Mouse (Mus musculus) limb, embryonic 12.5 days (tissue): Measurements from ENCODE around the gene Asic2. TPM values are rescaled to one million over a fixed set of nuclear protein-coding genes. Genes with fewer than 3 reads are reported as not detected.

Source experiments
- ATAC-seq: fragments of 200-750 bp; cut with Nextera tagmentation; 2 replicates; pipeline ENCODE4 v1.8.0; 2017; ENCODE audit warnings: low read depth, moderate TSS enrichment; ENCODE audit not compliant: insufficient number of reproducible peaks, insufficient read depth, low FRiP score, low TSS enrichment
- H3K27ac ChIP-seq: fragments of 300-500 bp; sonication (generic); 2 replicates; pipeline ENCODE4 v1.5.1; 2016; ENCODE audit warnings: mild to moderate bottlenecking, moderate library complexity
- H3K27me3 ChIP-seq: fragments of 300-500 bp; sonication (generic); 2 replicates; pipeline ENCODE4 v1.6.1; 2016; ENCODE audit warnings: mild to moderate bottlenecking, moderate library complexity
- H3K36me3 ChIP-seq: fragments of 300-500 bp; sonication (generic); 2 replicates; pipeline ENCODE4 v1.6.1; 2016; ENCODE audit warnings: mild to moderate bottlenecking, moderate library complexity
- H3K4me1 ChIP-seq: fragments of 300-500 bp; sonication (generic); replicated peaks from 2 replicates; pipeline ENCODE4 v1.6.1; 2016
- H3K4me2 ChIP-seq: fragments of 300-500 bp; sonication (generic); 2 replicates; pipeline ENCODE4 v1.6.1; 2016; ENCODE audit warnings: mild to moderate bottlenecking, moderate library complexity
- H3K4me3 ChIP-seq: fragments of 300-500 bp; sonication (generic); replicated peaks from 2 replicates; pipeline ENCODE4 v1.5.1; 2016; ENCODE audit warnings: mild to moderate bottlenecking
- H3K9ac ChIP-seq: fragments of 300-500 bp; sonication (generic); replicated peaks from 2 replicates; pipeline ENCODE4 v1.6.1; 2016; ENCODE audit warnings: mild to moderate bottlenecking, moderate library complexity
- H3K9me3 ChIP-seq: fragments of 300-500 bp; sonication (generic); 2 replicates; pipeline ENCODE4 v1.6.1; 2016; ENCODE audit warnings: mild to moderate bottlenecking, moderate library complexity
- WGBS: fragments of 180-500 bp; shearing (Covaris S2); methylation state at CpG from one replicate; pipeline ENCODE4 v1.1.7; 2016; 5-methylcytosine and 5-hydroxymethylcytosine counted together
- polyA plus RNA-seq: library from polyadenylated mRNA; unstranded; fragments of >200 nt; fragmentation: Nextera tagmentation; extraction: Ambion mirVana; gene quantifications from 2 replicates; pipeline ENCODE4 v1.2.1, GENCODE M21; 2016

Gene Asic2
- polyA plus RNA-seq, 1 experiment from 2014 or later = 0.51 TPM

- 94% methylated on average over 3 of the region's 3 CpGs for WGBS
- H3K27ac ChIP-seq = no peak overlapping the region
- H3K4me3 ChIP-seq = no peak overlapping the region
- H3K9me3 ChIP-seq = no peaks in the 10 kb centered on the region
- no peaks in the 10 kb centered on the region for H3K36me3 ChIP-seq
- H3K4me2 ChIP-seq = no peak overlapping the region
- no peaks in the 10 kb centered on the region for H3K27me3 ChIP-seq
- no peaks in the 10 kb centered on the region for H3K4me1 ChIP-seq
- H3K9ac ChIP-seq = no peak overlapping the region
- no peak for ATAC-seq
Measured at GRCm38 (mm10) chr11:81419112-81419511, 549.1 kb downstream of the Asic2 start.

- Histone ChIP-seq H3K27ac (no peak overlapping the region), H3K4me2 (no peak overlapping the region), H3K27me3 (no peaks in the 10 kb centered on the region), H3K36me3 (no peaks in the 10 kb centered on the region), H3K9ac (no peak overlapping the region), H3K4me3 (no peak overlapping the region), H3K9me3 (no peaks in the 10 kb centered on the region), H3K4me1 (no peaks in the 10 kb centered on the region)
- WGBS = 89% methylated on average over 4 of the region's 4 CpGs
- no peak for ATAC-seq
Measured at GRCm38 (mm10) chr11:81418027-81418426, 550.2 kb downstream of the Asic2 start.

GRCm38 (mm10) chr11:81416319-81416718 is 551.9 kb downstream of the Asic2 start:
- H3K9ac ChIP-seq = no peak overlapping the region
- no peaks in the 10 kb centered on the region for H3K9me3 ChIP-seq
- H3K4me3 ChIP-seq = no peak overlapping the region
- no peak for ATAC-seq
- H3K36me3 ChIP-seq = no peaks in the 10 kb centered on the region
- 83% methylated on average over 6 of the region's 6 CpGs for WGBS
- no peak overlapping the region for H3K4me2 ChIP-seq
- no peaks in the 10 kb centered on the region for H3K4me1 ChIP-seq
- no peaks in the 10 kb centered on the region for H3K27me3 ChIP-seq
- H3K27ac ChIP-seq = no peak overlapping the region

DNA sequence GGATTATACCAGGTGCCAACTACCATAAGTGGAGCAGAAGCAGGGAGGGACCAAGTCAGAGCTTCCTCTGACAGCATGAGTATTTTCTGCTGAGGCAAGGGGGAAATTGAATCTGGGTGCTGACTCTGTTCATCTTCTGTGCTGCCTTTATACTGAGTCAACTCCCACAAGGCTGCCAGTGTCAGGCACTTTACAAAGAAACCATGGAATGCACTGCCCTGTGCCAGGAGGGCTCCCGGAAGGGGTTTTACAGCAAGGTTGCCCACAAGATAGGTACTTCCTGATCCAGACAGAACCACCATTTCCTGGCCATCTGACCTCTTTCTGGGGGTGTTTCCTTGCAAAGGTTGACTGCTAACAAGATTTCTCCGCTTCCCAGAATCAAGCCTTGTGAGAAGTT is 553.7 kb downstream of the Asic2 start:
- H3K9ac ChIP-seq = no peak overlapping the region
- no peak for ATAC-seq
- no peak overlapping the region for H3K4me2 ChIP-seq
- 90% methylated on average over 2 of the region's 2 CpGs for WGBS
- no peaks in the 10 kb centered on the region for H3K9me3 ChIP-seq
- H3K27ac ChIP-seq = no peak overlapping the region
- no peaks in the 10 kb centered on the region for H3K4me1 ChIP-seq
- H3K4me3 ChIP-seq = no peak overlapping the region
- no peaks in the 10 kb centered on the region for H3K27me3 ChIP-seq
- no peaks in the 10 kb centered on the region for H3K36me3 ChIP-seq

- no peaks in the 10 kb centered on the region for H3K4me1 ChIP-seq
- no peaks in the 10 kb centered on the region for H3K36me3 ChIP-seq
- peaks cover 1% of the 10 kb centered on the region; the same call in 1 of the 2 replicates for H3K9me3 ChIP-seq
- no peak overlapping the region for H3K4me2 ChIP-seq
- no peak overlapping the region for H3K27ac ChIP-seq
- WGBS = 75% methylated on average over 4 of the region's 4 CpGs
- no peak overlapping the region for H3K4me3 ChIP-seq
- H3K27me3 ChIP-seq = no peaks in the 10 kb centered on the region
- no peak overlapping the region for H3K9ac ChIP-seq
- no peak for ATAC-seq
Measured at GRCm38 (mm10) chr11:81411251-81411650, 557.0 kb downstream of the Asic2 start.

- Histone ChIP-seq H3K4me1 (peaks cover 3% of the 10 kb centered on the region; the same call in 1 of the 2 replicates), H3K4me2 (no peak overlapping the region), H3K9ac (no peak overlapping the region), H3K27ac (no peak overlapping the region), H3K27me3 (no peaks in the 10 kb centered on the region), H3K9me3 (peaks cover 3% of the 10 kb centered on the region; the same call in 1 of the 2 replicates), H3K36me3 (no peaks in the 10 kb centered on the region), H3K4me3 (no peak overlapping the region)
- WGBS = 92% methylated on average over 2 of the region's 2 CpGs
- no peak for ATAC-seq
Measured at GRCm38 (mm10) chr11:81405951-81406350, 562.3 kb downstream of the Asic2 start.

GRCm38 (mm10) chr11:81402263-81402662 is 566.0 kb downstream of the Asic2 start:
- WGBS = 90% methylated on average over 8 of the region's 8 CpGs
- H3K27me3 ChIP-seq = 0 out of 2 replicates have a peak, but pooled peaks cover 2% of the 10 kb centered on the region
- H3K36me3 ChIP-seq = no peaks in the 10 kb centered on the region
- no peak for ATAC-seq
- H3K4me2 ChIP-seq = no peak overlapping the region
- H3K27ac ChIP-seq = no peak overlapping the region
- H3K4me1 ChIP-seq = peaks cover 3% of the 10 kb centered on the region; the same call in 1 of the 2 replicates
- H3K4me3 ChIP-seq = no peak overlapping the region
- H3K9me3 ChIP-seq = peaks cover 3% of the 10 kb centered on the region; the same call in 1 of the 2 replicates
- no peak overlapping the region for H3K9ac ChIP-seq

GRCm38 (mm10) chr11:81392855-81393254 is 575.4 kb downstream of the Asic2 start:
- Histone ChIP-seq H3K36me3 (no peaks in the 10 kb centered on the region), H3K9ac (no peak overlapping the region), H3K27ac (no peak overlapping the region), H3K4me3 (no peak overlapping the region), H3K27me3 (0 out of 2 replicates have a peak, but pooled peaks cover 4% of the 10 kb centered on the region), H3K4me1 (peaks cover 11% of the 10 kb centered on the region), H3K4me2 (no peak overlapping the region), H3K9me3 (no peaks in the 10 kb centered on the region)
- WGBS = 24% methylated on average over 9 of the region's 9 CpGs
- no peak for ATAC-seq

DNA sequence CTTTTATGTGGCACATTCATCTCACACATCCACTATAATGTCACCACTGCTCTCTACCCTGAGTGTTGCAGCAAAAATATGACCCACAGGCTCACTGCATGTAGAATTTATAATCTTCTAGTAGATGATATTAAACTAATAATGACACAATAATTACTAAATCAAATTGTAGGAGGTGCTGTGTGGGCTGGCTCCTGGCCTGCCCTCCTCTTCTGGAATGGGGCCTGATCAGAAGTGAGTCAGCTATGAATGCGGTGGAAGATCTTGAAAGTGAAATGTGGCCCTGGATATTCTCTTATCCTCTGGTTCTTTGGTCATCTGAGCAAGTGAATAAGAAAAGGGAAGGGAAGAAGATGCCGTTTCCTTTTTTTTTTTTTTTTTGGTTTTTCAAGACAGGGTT is 582.1 kb downstream of the Asic2 start:
- WGBS = 71% methylated on average over 2 of the region's 2 CpGs
- Histone ChIP-seq H3K4me3 (no peak overlapping the region), H3K27me3 (0 out of 2 replicates have a peak, but pooled peaks cover 4% of the 10 kb centered on the region), H3K4me2 (no peak overlapping the region), H3K9me3 (no peaks in the 10 kb centered on the region), H3K4me1 (peaks cover 26% of the 10 kb centered on the region), H3K27ac (no peak overlapping the region), H3K36me3 (no peaks in the 10 kb centered on the region), H3K9ac (no peak overlapping the region)
- no peak for ATAC-seq

GRCm38 (mm10) chr11:81385547-81385946 is 582.7 kb downstream of the Asic2 start:
- H3K9ac ChIP-seq = no peak overlapping the region
- H3K4me1 ChIP-seq = peaks cover 26% of the 10 kb centered on the region
- 0 out of 2 replicates have a peak, but pooled peaks cover 4% of the 10 kb centered on the region for H3K27me3 ChIP-seq
- H3K4me2 ChIP-seq = no peak overlapping the region
- no peaks in the 10 kb centered on the region for H3K9me3 ChIP-seq
- H3K27ac ChIP-seq = peak overlapping the region; percentile 8; the same call in 1 of the 2 replicates
- H3K4me3 ChIP-seq = no peak overlapping the region
- ATAC-seq = 0 out of 2 replicates have a peak, but pooled peaks have one; percentile 56
- no peaks in the 10 kb centered on the region for H3K36me3 ChIP-seq

- no peak overlapping the region for H3K4me3 ChIP-seq
- H3K36me3 ChIP-seq = no peaks in the 10 kb centered on the region
- no peaks in the 10 kb centered on the region for H3K27me3 ChIP-seq
- no peak overlapping the region for H3K9ac ChIP-seq
- H3K9me3 ChIP-seq = peaks cover 7% of the 10 kb centered on the region; the same call in 1 of the 2 replicates
- no peak overlapping the region for H3K4me2 ChIP-seq
- ATAC-seq = no peak
- no peak overlapping the region for H3K27ac ChIP-seq
- H3K4me1 ChIP-seq = peaks cover 26% of the 10 kb centered on the region
Measured at GRCm38 (mm10) chr11:81374841-81375240, 593.4 kb downstream of the Asic2 start.

DNA sequence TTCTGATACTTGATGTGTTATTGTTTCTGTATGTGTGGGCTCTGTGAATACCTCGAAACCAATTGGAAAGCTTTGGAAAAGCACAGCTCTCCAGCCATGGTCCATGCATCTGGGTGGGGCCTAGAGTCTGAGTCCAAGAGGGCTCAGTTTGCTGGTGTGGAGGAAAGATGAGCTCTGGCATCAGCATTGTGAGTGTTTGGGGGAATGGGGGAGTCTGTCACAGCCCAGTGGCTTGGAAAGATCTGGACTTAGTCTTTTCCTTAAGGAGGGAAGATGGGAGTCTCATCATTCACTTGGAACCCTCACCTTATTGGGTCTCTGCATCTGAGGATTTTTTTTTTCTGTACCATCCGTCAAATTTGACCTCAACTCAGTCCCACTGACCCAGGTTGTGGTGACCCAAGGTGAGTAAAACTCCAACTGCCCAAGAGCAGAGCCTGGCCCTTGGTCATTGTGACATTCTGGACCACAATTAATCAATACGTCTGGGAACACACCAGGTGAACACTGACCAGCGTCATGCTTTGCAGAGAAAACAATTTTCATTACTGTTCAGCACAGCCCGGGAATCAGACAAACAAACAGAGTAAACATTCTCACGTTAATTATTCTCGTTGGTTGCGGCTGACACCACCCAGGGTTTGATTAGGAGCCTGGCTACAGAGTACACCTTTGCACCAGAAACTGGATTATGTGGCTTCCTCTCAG is 594.1 kb downstream of the Asic2 start:
- H3K4me1 ChIP-seq = peaks cover 33% of the 10 kb centered on the region
- WGBS = 60% methylated on average over 8 of the region's 8 CpGs
- no peak for ATAC-seq

More for the DNA sequence above, 594.1 kb downstream of the Asic2 start:
- Histone ChIP-seq H3K36me3 (no peaks in the 10 kb centered on the region), H3K9me3 (peaks cover 7% of the 10 kb centered on the region; the same call in 1 of the 2 replicates), H3K27me3 (no peaks in the 10 kb centered on the region), H3K4me3 (no peak overlapping the region), H3K9ac (no peak overlapping the region), H3K4me2 (no peak overlapping the region), H3K27ac (no peak overlapping the region)
